ENCODE assay signal across 14 mouse cellular contexts in the genomic region with DNA sequence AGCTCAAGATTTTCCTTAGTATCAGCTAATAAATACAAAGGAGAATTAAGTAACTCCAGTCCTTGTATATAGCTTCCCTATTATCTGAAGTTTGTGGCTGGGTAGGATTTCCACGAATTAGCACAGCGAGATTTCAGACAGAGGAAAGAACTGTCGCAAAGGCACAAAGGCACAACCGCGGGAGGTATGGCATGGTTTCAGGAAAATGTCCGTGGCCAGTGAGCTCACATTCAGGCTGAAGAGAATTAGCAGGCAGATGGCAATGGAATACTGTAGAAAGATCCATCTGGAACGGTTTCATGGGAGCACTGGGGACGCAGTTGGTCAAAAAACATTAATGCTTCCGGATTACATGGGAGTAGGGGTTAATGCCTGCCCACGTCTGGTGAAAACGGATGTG.
DNase-seq lines count a peak whose midpoint lies in the region; ATAC-seq and TF ChIP-seq lines count a peak whose summit lies in the region.
"Had no signal": no experiment of that assay in that cellular context is flagged by ENCODE, and none has a peak within 500 bp of the region (broad histone marks: within the 10 kb centered on the region; RNA-seq: fewer than 3 reads in every experiment).

No protein-coding gene starts in this region.

- no peaks in the 10 kb centered on the region for H3K27me3 ChIP-seq in hindbrain, embryonic 16.5 days (replicated peaks; ENCODE audit: control insufficient read depth, insufficient read depth, low read length)
- no peaks in the 10 kb centered on the region for H3K27me3 ChIP-seq in hindbrain, embryonic 10.5 days (ENCODE audit: insufficient read depth, poor library complexity, severe bottlenecking)
- no peaks in the 10 kb centered on the region for H3K27me3 ChIP-seq in stomach, postnatal 0 days (ENCODE audit: control insufficient read depth, insufficient read depth, low read length)
- H3K27me3 ChIP-seq: embryonic facial prominence, embryonic 12.5 days; heart, embryonic 15.5 days; intestine, embryonic 15.5 days; neural tube, embryonic 15.5 days had no signal

- H3K4me3 ChIP-seq in hindbrain, embryonic 16.5 days (ENCODE audit: low read length) = no peak overlapping the region
- no peak overlapping the region for H3K4me3 ChIP-seq in hindbrain, embryonic 10.5 days
- H3K4me3 ChIP-seq in stomach, postnatal 0 days (ENCODE audit: low read depth, low read length) = no peak overlapping the region
- H3K4me3 ChIP-seq: embryonic facial prominence, embryonic 12.5 days; heart, embryonic 15.5 days; intestine, embryonic 15.5 days; neural tube, embryonic 15.5 days had no signal

- no peaks in the 10 kb centered on the region for H3K9me3 ChIP-seq in hindbrain, embryonic 16.5 days (ENCODE audit: control insufficient read depth, low read length)
- no peaks in the 10 kb centered on the region for H3K9me3 ChIP-seq in hindbrain, embryonic 10.5 days
- no peaks in the 10 kb centered on the region for H3K9me3 ChIP-seq in stomach, postnatal 0 days (ENCODE audit: control insufficient read depth, low read length)
- H3K9me3 ChIP-seq: embryonic facial prominence, embryonic 12.5 days; heart, embryonic 15.5 days; intestine, embryonic 15.5 days; neural tube, embryonic 15.5 days had no signal

- H3K4me1 ChIP-seq in hindbrain, embryonic 16.5 days (ENCODE audit: control insufficient read depth, insufficient read depth, low read depth, low read length) = no peaks in the 10 kb centered on the region
- peaks cover 23% of the 10 kb centered on the region for H3K4me1 ChIP-seq in hindbrain, embryonic 10.5 days (replicated peaks)
- H3K4me1 ChIP-seq in stomach, postnatal 0 days (replicated peaks; ENCODE audit: control insufficient read depth, insufficient read depth) = no peaks in the 10 kb centered on the region
- H3K4me1 ChIP-seq: embryonic facial prominence, embryonic 12.5 days; heart, embryonic 15.5 days; intestine, embryonic 15.5 days had no signal

- no peak for DNase-seq in hindbrain, embryonic 10.5 days (ENCODE audit: low spot score)
- peak; percentile 10 for DNase-seq in 3T3-L1 (ENCODE audit: low read depth, low spot score)
- peak; percentile 83 for DNase-seq in Muller cell, postnatal 12 days (ENCODE audit: inconsistent ontology term)
- DNase-seq in cerebellum, adult 9-11 months = peak; percentile 95
- DNase-seq in stomach, postnatal 0 days (ENCODE audit: low spot score) = no peak
- no peak for DNase-seq in left cerebral cortex, postnatal 36 days (ENCODE audit: low spot score in 2 of 2)
- DNase-seq: kidney, postnatal 10 days; liver; lung, postnatal 14 days had no signal

- no peak overlapping the region for H3K27ac ChIP-seq in hindbrain, embryonic 16.5 days (ENCODE audit: low read depth, low read length)
- H3K27ac ChIP-seq in hindbrain, embryonic 10.5 days = no peak overlapping the region
- H3K27ac ChIP-seq in stomach, postnatal 0 days (replicated peaks) = no peak overlapping the region
- H3K27ac ChIP-seq: embryonic facial prominence, embryonic 12.5 days; heart, embryonic 15.5 days; intestine, embryonic 15.5 days; neural tube, embryonic 15.5 days had no signal

- intact Hi-C loops in left cerebral cortex, postnatal 36 days (cut with DNase I) = no loop called here

- 35% methylated on average over 11 of the region's 11 CpGs for WGBS in hindbrain, embryonic 16.5 days
- 62% methylated on average over 11 of the region's 11 CpGs for WGBS in hindbrain, embryonic 10.5 days
- WGBS in stomach, postnatal 0 days = 74% methylated on average over 11 of the region's 11 CpGs

- ATAC-seq in hindbrain, embryonic 16.5 days = peak; percentile 49; the same call in 1 of the 2 replicates
- ATAC-seq in stomach, postnatal 0 days (ENCODE audit: low FRiP score, low TSS enrichment) = no peak
- ATAC-seq: intestine, embryonic 15.5 days had no signal

- no peak for TF ChIP-seq EP300 in stomach, postnatal 0 days (optimal IDR thresholded peaks at IDR 0.05)

- no peak overlapping the region for H3K9ac ChIP-seq in hindbrain, embryonic 16.5 days (ENCODE audit: low read depth, low read length)
- H3K9ac ChIP-seq in stomach, postnatal 0 days (ENCODE audit: low read length) = no peak overlapping the region
- H3K9ac ChIP-seq: embryonic facial prominence, embryonic 12.5 days; heart, embryonic 15.5 days; intestine, embryonic 15.5 days; neural tube, embryonic 15.5 days had no signal

- no peaks in the 10 kb centered on the region for H3K36me3 ChIP-seq in hindbrain, embryonic 16.5 days (ENCODE audit: control insufficient read depth, insufficient read depth, low read length)
- no peaks in the 10 kb centered on the region for H3K36me3 ChIP-seq in hindbrain, embryonic 10.5 days
- no peaks in the 10 kb centered on the region for H3K36me3 ChIP-seq in stomach, postnatal 0 days (ENCODE audit: control insufficient read depth, insufficient read depth, low read length)
- H3K36me3 ChIP-seq: embryonic facial prominence, embryonic 12.5 days; heart, embryonic 15.5 days; intestine, embryonic 15.5 days; neural tube, embryonic 15.5 days had no signal

- H3K4me2 ChIP-seq in hindbrain, embryonic 16.5 days (ENCODE audit: low read length) = no peak overlapping the region
- H3K4me2 ChIP-seq in stomach, postnatal 0 days (replicated peaks; ENCODE audit: low read depth) = no peak overlapping the region
- H3K4me2 ChIP-seq: embryonic facial prominence, embryonic 12.5 days; heart, embryonic 15.5 days; intestine, embryonic 15.5 days; neural tube, embryonic 15.5 days had no signal

- TF ChIP-seq CTCF in stomach, postnatal 0 days (IDR thresholded peaks at IDR 0.05; ENCODE audit: low read depth) = no peak

Comparison
In these comparisons a context has a peak if more than half of its experiments do, and no peak if none do; other contexts are left out.
1. DNase-seq: peak in 3T3-L1 (single experiment), Muller cell, postnatal 12 days (single experiment) and cerebellum, adult 9-11 months (single experiment); none in hindbrain, embryonic 10.5 days (single experiment), stomach, postnatal 0 days (single experiment) and left cerebral cortex, postnatal 36 days (0 of 2).